Mouse (Mus musculus): ENCODE measurements at regions not wholly inside any gene's neighbourhood (a gene's known extent, or its start where the extent isn't known, plus 50 kb on each side); places are given as distances from the start of the nearest gene placed in this dataset.

- TF ChIP-seq CTCF (IDR thresholded peaks at IDR 0.05; ENCODE audit: borderline replicate concordance, extremely low read depth, insufficient read depth, insufficient read length): no peak
- TF ChIP-seq POLR2A (IDR thresholded peaks at IDR 0.05; ENCODE audit: borderline replicate concordance, extremely low read depth, insufficient read depth, insufficient read length, poor library complexity, severe bottlenecking): no peak
Observed at GRCm38 (mm10) chr12:16151170-16151702, 334.5 kb upstream of the Trib2 start.

Data from brain, embryonic 14.5 days (tissue).